Mouse (Mus musculus) intestine, embryonic 14.5 days (tissue): ENCODE data around the gene Vps16. TPM values are rescaled to one million over a fixed set of nuclear protein-coding genes. Genes with fewer than 3 reads are reported as not detected.
A peak's percentile ranks its signal among the peaks of the same experiment; 100 is the strongest.

Experiments
- ATAC-seq: fragments of 200-750 bp; cut with Nextera tagmentation; replicated peaks from 2 replicates; pipeline ENCODE4 v1.8.0; 2017; ENCODE audit warnings: low read depth, moderate number of reproducible peaks, moderate TSS enrichment, moderate library complexity; ENCODE audit not compliant: low FRiP score, low TSS enrichment
- DNase-seq: peaks from one replicate; pipeline ENCODE4 v3.0.0-alpha.2; 2018; ENCODE audit warnings: low spot score
- H3K27ac ChIP-seq: fragments of 300-500 bp; sonication (generic); 2 replicates; pipeline ENCODE4 v1.5.1; 2014; ENCODE audit warnings: low read depth, mild to moderate bottlenecking, control low read depth
- H3K27me3 ChIP-seq: fragments of 300-500 bp; sonication (generic); replicated peaks from 2 replicates; pipeline ENCODE4 v1.6.1; 2014; ENCODE audit warnings: low read length, control low read depth; ENCODE audit not compliant: control insufficient read depth, insufficient read depth
- H3K36me3 ChIP-seq: fragments of 300-500 bp; sonication (generic); 2 replicates; pipeline ENCODE4 v1.6.1; 2014; ENCODE audit warnings: low read length, control low read depth; ENCODE audit not compliant: control insufficient read depth, insufficient read depth
- H3K4me1 ChIP-seq: fragments of 300-500 bp; sonication (generic); replicated peaks from 2 replicates; pipeline ENCODE4 v1.6.1; 2014; ENCODE audit warnings: low read length, control low read depth, mixed read lengths; ENCODE audit not compliant: control insufficient read depth, insufficient read depth
- H3K4me2 ChIP-seq: fragments of 300-500 bp; sonication (generic); 2 replicates; pipeline ENCODE4 v1.6.1; 2014; ENCODE audit warnings: low read length
- H3K4me3 ChIP-seq: fragments of 300-500 bp; sonication (generic); 2 replicates; pipeline ENCODE4 v1.5.1; 2014; ENCODE audit warnings: low read depth, low read length, control low read depth, mixed read lengths
- H3K9ac ChIP-seq: fragments of 300-500 bp; sonication (generic); 2 replicates; pipeline ENCODE4 v1.6.1; 2014; ENCODE audit warnings: mild to moderate bottlenecking, low read length
- H3K9me3 ChIP-seq: fragments of 300-500 bp; sonication (generic); 2 replicates; pipeline ENCODE4 v1.6.1; 2016; ENCODE audit warnings: low read length, control low read depth; ENCODE audit not compliant: control insufficient read depth
- WGBS: fragments of 180-500 bp; shearing (Covaris S2); extraction: QIAGEN DNeasy Blood & Tissue Kit; methylation state at CpG from one replicate; pipeline ENCODE4 v1.1.7; 2014; 5-methylcytosine and 5-hydroxymethylcytosine counted together
- polyA plus RNA-seq: library from polyadenylated mRNA; unstranded; fragments of >200 nt; fragmentation: Nextera tagmentation; extraction: Ambion mirVana; gene quantifications from 2 replicates; pipeline ENCODE4 v1.2.1, GENCODE M21; 2014

Vps16 gene
- polyA plus RNA-seq, 1 experiment from 2014 or later: 62.7 TPM

- Histone ChIP-seq H3K9me3 (no peaks in the 10 kb centered on the region), H3K27me3 (no peaks in the 10 kb centered on the region; the same call in 1 of the 2 replicates), H3K9ac (no peak overlapping the region), H3K4me2 (no peak overlapping the region), H3K36me3 (peaks cover 32% of the 10 kb centered on the region), H3K27ac (no peak overlapping the region), H3K4me1 (peaks cover 9% of the 10 kb centered on the region; the same call in 1 of the 2 replicates), H3K4me3 (no peak overlapping the region)
- WGBS: 96% methylated on average over 11 of the region's 11 CpGs
- no peak for DNase-seq
- ATAC-seq: no peak
These were observed 28.4 kb upstream of the Vps16 start for GRCm38 (mm10) chr2:130395696-130396095.

DNA sequence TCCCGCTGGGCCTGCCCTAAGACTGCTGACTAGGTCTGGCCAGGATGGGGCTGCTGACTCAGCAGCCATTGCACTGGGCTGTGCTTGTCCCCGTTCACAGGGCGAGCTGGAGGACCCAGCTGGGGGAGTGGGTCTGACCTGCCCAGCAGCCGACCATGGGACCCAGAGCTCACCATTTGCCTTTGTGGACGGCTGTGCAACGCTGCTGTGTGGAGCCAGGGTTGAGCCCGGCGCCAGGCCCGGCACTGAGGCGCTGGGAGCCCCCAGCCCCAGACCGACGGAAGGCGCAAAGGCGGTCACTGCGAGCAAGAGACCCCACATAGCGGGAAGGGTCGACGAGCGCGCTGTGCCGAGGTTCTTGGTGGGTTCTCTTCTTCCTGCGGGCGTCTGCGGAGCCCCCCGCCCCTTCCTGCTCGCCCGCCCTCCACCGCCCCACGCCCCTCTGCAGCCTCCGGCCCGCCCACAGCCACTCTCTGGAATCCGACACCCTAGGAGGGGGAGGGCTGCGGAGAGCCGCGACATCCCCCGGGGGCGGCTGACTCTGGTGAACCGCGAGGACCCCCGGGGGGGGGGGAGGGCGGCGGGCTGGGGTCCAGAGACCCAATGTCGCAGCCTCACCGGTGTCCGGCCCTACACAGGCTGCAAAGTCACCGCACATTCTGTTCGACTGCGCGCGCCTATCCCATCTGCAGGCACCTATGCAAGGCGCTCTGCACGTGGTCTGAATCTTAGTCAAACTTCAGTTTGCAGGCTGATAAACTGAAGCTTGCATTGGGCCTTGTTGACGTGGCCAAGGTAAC, 26.8 kb upstream of the Vps16 start, which contains the start of gene Cpxm1:
Gene Cpxm1, minus strand, starts transcription at position 389 of the 800 bp plus-strand sequence.
- Histone ChIP-seq H3K27me3 (no peaks in the 10 kb centered on the region; the same call in 1 of the 2 replicates), H3K9me3 (no peaks in the 10 kb centered on the region), H3K9ac (peak within 1 kb of the TSS; percentile 60), H3K27ac (peak within 1 kb of the TSS; percentile 24; the same call in 1 of the 2 replicates), H3K36me3 (peaks cover 27% of the 10 kb centered on the region), H3K4me3 (peak within 1 kb of the TSS; percentile 61), H3K4me2 (peak within 1 kb of the TSS; percentile 81), H3K4me1 (peaks cover 9% of the 10 kb centered on the region; the same call in 1 of the 2 replicates)
- under 1% methylated on average over 43 of the region's 53 CpGs for WGBS
- ATAC-seq (peak; percentile 93), DNase-seq (peak; percentile 87)

- no peaks in the 10 kb centered on the region; the same call in 1 of the 2 replicates for H3K27me3 ChIP-seq
- peaks cover 9% of the 10 kb centered on the region; the same call in 1 of the 2 replicates for H3K4me1 ChIP-seq
- H3K4me2 ChIP-seq: peak overlapping the region; percentile 81
- 15% methylated on average over 14 of the region's 14 CpGs for WGBS
- H3K27ac ChIP-seq: no peak overlapping the region
- H3K9me3 ChIP-seq: no peaks in the 10 kb centered on the region
- H3K9ac ChIP-seq: peak overlapping the region; percentile 60
- DNase-seq (no peak), ATAC-seq (no peak)
- H3K4me3 ChIP-seq: peak overlapping the region; percentile 61; the same call in 1 of the 2 replicates
- peaks cover 19% of the 10 kb centered on the region for H3K36me3 ChIP-seq
These were observed 26.0 kb upstream of the Vps16 start for GRCm38 (mm10) chr2:130398091-130398490.

- H3K36me3 ChIP-seq: peaks cover 5% of the 10 kb centered on the region; the same call in 1 of the 2 replicates
- H3K9me3 ChIP-seq: no peaks in the 10 kb centered on the region
- DNase-seq: no peak
- no peaks in the 10 kb centered on the region; the same call in 1 of the 2 replicates for H3K27me3 ChIP-seq
- peaks cover 9% of the 10 kb centered on the region; the same call in 1 of the 2 replicates for H3K4me1 ChIP-seq
- WGBS: 89% methylated on average over 1 of the region's 1 CpGs
- ATAC-seq: no peak
- H3K4me3 ChIP-seq: no peak overlapping the region
- no peak overlapping the region for H3K9ac ChIP-seq
- no peak overlapping the region for H3K4me2 ChIP-seq
- H3K27ac ChIP-seq: no peak overlapping the region
These were observed 24.1 kb upstream of the Vps16 start for GRCm38 (mm10) chr2:130400046-130400445.

- H3K27me3 ChIP-seq: no peaks in the 10 kb centered on the region; the same call in 1 of the 2 replicates
- no peak overlapping the region for H3K9ac ChIP-seq
- H3K4me1 ChIP-seq: peaks cover 4% of the 10 kb centered on the region; the same call in 1 of the 2 replicates
- WGBS: 77% methylated on average over 4 of the region's 4 CpGs
- no peak overlapping the region for H3K4me3 ChIP-seq
- no peaks in the 10 kb centered on the region for H3K9me3 ChIP-seq
- ATAC-seq: no peak
- no peak for DNase-seq
- no peak overlapping the region for H3K27ac ChIP-seq
- no peaks in the 10 kb centered on the region for H3K36me3 ChIP-seq
- H3K4me2 ChIP-seq: no peak overlapping the region
These were observed 22.2 kb upstream of the Vps16 start for GRCm38 (mm10) chr2:130401891-130402290.

GRCm38 (mm10) chr2:130404939-130405338, 19.2 kb upstream of the Vps16 start, which contains the start of the genes Gm28372 and 1700020A23Rik:
Gm28372 (plus strand) TSS chr2:130405239.
1700020A23Rik (plus strand) TSS chr2:130405259.
- no peak for ATAC-seq
- Histone ChIP-seq H3K27me3 (no peaks in the 10 kb centered on the region), H3K27ac (no peak within 1 kb of the TSS), H3K4me1 (no peaks in the 10 kb centered on the region; the same call in 1 of the 2 replicates), H3K9ac (no peak within 1 kb of the TSS), H3K9me3 (no peaks in the 10 kb centered on the region), H3K36me3 (no peaks in the 10 kb centered on the region), H3K4me3 (no peak within 1 kb of the TSS), H3K4me2 (no peak within 1 kb of the TSS)
- WGBS: 83% methylated on average over 1 of the region's 1 CpGs
- no peak for DNase-seq

DNA sequence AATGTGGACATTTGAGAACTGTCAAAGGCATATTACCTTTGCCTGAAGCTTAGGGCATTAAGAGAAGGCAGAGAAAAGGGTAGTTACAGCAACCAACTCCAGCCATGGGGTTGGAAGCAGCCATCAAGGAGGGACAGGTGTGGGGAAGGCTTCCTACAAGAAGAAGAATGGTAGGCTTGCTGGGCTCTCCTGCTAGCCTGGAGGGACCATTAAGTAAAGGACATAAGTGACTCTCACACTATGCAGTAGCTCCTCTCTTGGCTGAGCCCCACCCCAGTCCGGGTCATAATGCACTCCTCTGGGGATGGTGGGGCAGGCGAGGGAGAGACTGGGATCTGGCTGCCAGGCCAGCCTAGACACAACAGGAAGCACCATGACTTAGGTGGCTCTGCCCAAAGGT, 18.0 kb upstream of the Vps16 start, which contains the start of gene Tmem239:
Gene Tmem239, plus strand, starts transcription at position 301 of the 400 bp plus-strand sequence.
- no peak for ATAC-seq
- Histone ChIP-seq H3K4me1 (no peaks in the 10 kb centered on the region; the same call in 1 of the 2 replicates), H3K27me3 (no peaks in the 10 kb centered on the region), H3K9me3 (no peaks in the 10 kb centered on the region), H3K27ac (no peak within 1 kb of the TSS), H3K4me3 (no peak within 1 kb of the TSS), H3K36me3 (no peaks in the 10 kb centered on the region), H3K9ac (no peak within 1 kb of the TSS), H3K4me2 (no peak within 1 kb of the TSS)
- no peak for DNase-seq
- whole genome bisulfite sequencing: 82% methylated on average over 2 of the region's 2 CpGs

- Histone ChIP-seq H3K36me3 (no peaks in the 10 kb centered on the region), H3K9me3 (no peaks in the 10 kb centered on the region), H3K27ac (no peak overlapping the region), H3K4me1 (no peaks in the 10 kb centered on the region; the same call in 1 of the 2 replicates), H3K27me3 (no peaks in the 10 kb centered on the region), H3K9ac (no peak overlapping the region), H3K4me3 (no peak overlapping the region), H3K4me2 (no peak overlapping the region)
- DNase-seq (peak; percentile 57), ATAC-seq (no peak)
- WGBS: 14% methylated on average over 6 of the region's 6 CpGs
These were observed 15.9 kb upstream of the Vps16 start for GRCm38 (mm10) chr2:130408194-130408593.
